Comparison of ENCODE assay signal across 15 mouse cellular contexts in genomic region chr9:28481261-28481660, GRCm38 (mm10).
"Had no signal": no experiment of that assay in that cellular context is flagged by ENCODE, and none has a peak within 500 bp of the region (broad histone marks: within the 10 kb centered on the region; RNA-seq: fewer than 3 reads in every experiment).

No protein-coding gene starts in this region.

- H3K4me1 ChIP-seq: midbrain, embryonic 13.5 days; neural tube, embryonic 15.5 days had no signal

- H3K27me3 ChIP-seq: limb, embryonic 12.5 days; midbrain, embryonic 13.5 days; neural tube, embryonic 15.5 days had no signal

- H3K4me2 ChIP-seq: limb, embryonic 12.5 days; midbrain, embryonic 13.5 days; neural tube, embryonic 15.5 days had no signal

- H3K27ac ChIP-seq: kidney, postnatal 0 days; liver, embryonic 14.5 days; midbrain, embryonic 13.5 days; neural tube, embryonic 15.5 days; stomach, postnatal 0 days had no signal

- H3K4me3 ChIP-seq: limb, embryonic 12.5 days; midbrain, embryonic 13.5 days; myocyte; neural tube, embryonic 15.5 days had no signal

- DNase-seq: kidney, postnatal 36 days; layer of hippocampus, adult 9-11 months; layer of hippocampus, postnatal 36 days; lung, adult 18-20 months; lung, postnatal 36 days; right cerebral cortex, adult 18-20 months; right cerebral cortex, postnatal 25 days; thymus, postnatal 4 days had no signal

- H3K9ac ChIP-seq: limb, embryonic 12.5 days; liver, embryonic 14.5 days; midbrain, embryonic 13.5 days; neural tube, embryonic 15.5 days had no signal

- H3K9me3 ChIP-seq: limb, embryonic 12.5 days; midbrain, embryonic 13.5 days; neural tube, embryonic 15.5 days had no signal

- ATAC-seq: midbrain, embryonic 13.5 days had no signal

- H3K36me3 ChIP-seq: limb, embryonic 12.5 days; midbrain, embryonic 13.5 days; neural tube, embryonic 15.5 days had no signal
